Mouse (Mus musculus): ENCODE results near the gene Neb.

- TF ChIP-seq CTCF (conservative IDR thresholded peaks at IDR 0.05; ENCODE audit: low read length) (no peak), NANOG (IDR thresholded peaks at IDR 0.05; ENCODE audit: borderline replicate concordance, low read length) (no peak), POU5F1 (IDR thresholded peaks at IDR 0.05; ENCODE audit: borderline replicate concordance, low read length) (no peak)
These were observed 27.0 kb upstream of the Neb start for GRCm38 (mm10) chr2:52405238-52405637.
